Mouse (Mus musculus): ENCODE results near the gene Map3k3. TPM values are rescaled to one million over a fixed set of nuclear protein-coding genes. Genes with fewer than 3 reads are reported as not detected.
A peak's percentile ranks its signal among the peaks of the same experiment; 100 is the strongest.
"Not testable (repeated sequence)": the region's sequence is repeated elsewhere in the genome, so short reads cannot be mapped to it uniquely, and the experiment has no call there.

The Map3k3 gene
- polyA plus RNA-seq, 1 experiment from 2014 or later = 14.1 TPM

GRCm38 (mm10) chr11:106098223-106098622, 13.8 kb downstream of the Map3k3 start:
- no peak overlapping the region for H3K4me3 ChIP-seq
- WGBS = 92% methylated on average over 1 of the region's 1 CpGs
- no peaks in the 10 kb centered on the region for H3K4me1 ChIP-seq (replicated peaks)
- H3K27ac ChIP-seq (replicated peaks) = no peak overlapping the region
- no peaks in the 10 kb centered on the region for H3K27me3 ChIP-seq
- no peak overlapping the region for H3K4me2 ChIP-seq
- ATAC-seq (ENCODE audit: low FRiP score, low read depth) = no peak
- no peak overlapping the region for H3K9ac ChIP-seq
- H3K9me3 ChIP-seq = no peaks in the 10 kb centered on the region
- peaks cover 3% of the 10 kb centered on the region; the same call in 1 of the 2 replicates for H3K36me3 ChIP-seq

- WGBS = 89% methylated on average over 3 of the region's 3 CpGs
- Histone ChIP-seq H3K36me3 (peaks cover 3% of the 10 kb centered on the region; the same call in 1 of the 2 replicates), H3K9ac (no peak overlapping the region), H3K4me3 (no peak overlapping the region), H3K27me3 (no peaks in the 10 kb centered on the region), H3K4me2 (no peak overlapping the region), H3K9me3 (no peaks in the 10 kb centered on the region), H3K4me1 (replicated peaks) (no peaks in the 10 kb centered on the region), H3K27ac (replicated peaks) (no peak overlapping the region)
- ATAC-seq (ENCODE audit: low FRiP score, low read depth) = no peak
These were observed 18.5 kb downstream of the Map3k3 start for GRCm38 (mm10) chr11:106102866-106103265.

- no peaks in the 10 kb centered on the region for H3K27me3 ChIP-seq
- H3K4me1 ChIP-seq (replicated peaks) = no peaks in the 10 kb centered on the region
- H3K9me3 ChIP-seq = no peaks in the 10 kb centered on the region
- H3K27ac ChIP-seq (replicated peaks) = no peak overlapping the region
- 90% methylated on average over 8 of the region's 8 CpGs for WGBS
- no peak for ATAC-seq (ENCODE audit: low FRiP score, low read depth)
- H3K36me3 ChIP-seq = no peaks in the 10 kb centered on the region
- H3K4me2 ChIP-seq = no peak overlapping the region
- no peak overlapping the region for H3K9ac ChIP-seq
- no peak overlapping the region for H3K4me3 ChIP-seq
These were observed 21.7 kb downstream of the Map3k3 start for GRCm38 (mm10) chr11:106106047-106106587.

GRCm38 (mm10) chr11:106111688-106112087, 27.3 kb downstream of the Map3k3 start:
- Histone ChIP-seq H3K27me3 (no peaks in the 10 kb centered on the region), H3K9me3 (no peaks in the 10 kb centered on the region), H3K4me2 (no peak overlapping the region), H3K36me3 (peaks cover 16% of the 10 kb centered on the region), H3K4me1 (replicated peaks) (no peaks in the 10 kb centered on the region), H3K9ac (no peak overlapping the region), H3K4me3 (no peak overlapping the region), H3K27ac (replicated peaks) (no peak overlapping the region)
- no peak for ATAC-seq (ENCODE audit: low FRiP score, low read depth)

- WGBS = 96% methylated on average over 5 of the region's 5 CpGs
- Histone ChIP-seq H3K4me3 (no peak overlapping the region), H3K4me2 (no peak overlapping the region), H3K9ac (no peak overlapping the region), H3K9me3 (no peaks in the 10 kb centered on the region), H3K36me3 (peaks cover 38% of the 10 kb centered on the region), H3K27me3 (no peaks in the 10 kb centered on the region), H3K4me1 (replicated peaks) (no peaks in the 10 kb centered on the region), H3K27ac (replicated peaks) (no peak overlapping the region)
- ATAC-seq (ENCODE audit: low FRiP score, low read depth) = no peak
These were observed 37.8 kb downstream of the Map3k3 start for GRCm38 (mm10) chr11:106122221-106122620.

- H3K27me3 ChIP-seq = no peaks in the 10 kb centered on the region
- H3K9ac ChIP-seq = no peak overlapping the region
- no peak overlapping the region for H3K27ac ChIP-seq (replicated peaks)
- ATAC-seq (ENCODE audit: low FRiP score, low read depth) = no peak
- no peak overlapping the region for H3K4me2 ChIP-seq
- H3K4me3 ChIP-seq = no peak overlapping the region
- no peaks in the 10 kb centered on the region for H3K9me3 ChIP-seq
- no peaks in the 10 kb centered on the region for H3K4me1 ChIP-seq (replicated peaks)
- peaks cover 33% of the 10 kb centered on the region for H3K36me3 ChIP-seq
- 84% methylated on average over 3 of the region's 3 CpGs for WGBS
These were observed 38.3 kb downstream of the Map3k3 start for GRCm38 (mm10) chr11:106122736-106123135.

GRCm38 (mm10) chr11:106124784-106125183, 40.4 kb downstream of the Map3k3 start:
- WGBS = 69% methylated on average over 4 of the region's 4 CpGs

GRCm38 (mm10) chr11:106125827-106126226, 41.4 kb downstream of the Map3k3 start:
- no peak overlapping the region for H3K4me2 ChIP-seq
- H3K9ac ChIP-seq = no peak overlapping the region
- peaks cover 18% of the 10 kb centered on the region for H3K36me3 ChIP-seq
- no peak overlapping the region for H3K27ac ChIP-seq (replicated peaks)
- 83% methylated on average over 1 of the region's 1 CpGs for WGBS
- no peak overlapping the region for H3K4me3 ChIP-seq
- no peaks in the 10 kb centered on the region for H3K27me3 ChIP-seq
- H3K4me1 ChIP-seq (replicated peaks) = no peaks in the 10 kb centered on the region
- no peak for ATAC-seq (ENCODE audit: low FRiP score, low read depth)
- no peaks in the 10 kb centered on the region for H3K9me3 ChIP-seq

More at GRCm38 (mm10) chr11:106124784-106125183, 40.4 kb downstream of the Map3k3 start:
- no peak for ATAC-seq (ENCODE audit: low FRiP score, low read depth)
- no peak overlapping the region for H3K4me2 ChIP-seq
- H3K9me3 ChIP-seq = no peaks in the 10 kb centered on the region
- H3K4me1 ChIP-seq (replicated peaks) = no peaks in the 10 kb centered on the region
- no peak overlapping the region for H3K9ac ChIP-seq
- H3K27me3 ChIP-seq = no peaks in the 10 kb centered on the region
- peaks cover 20% of the 10 kb centered on the region for H3K36me3 ChIP-seq
- no peak overlapping the region for H3K27ac ChIP-seq (replicated peaks)
- H3K4me3 ChIP-seq = no peak overlapping the region

GRCm38 (mm10) chr11:106126727-106127373, 42.4 kb downstream of the Map3k3 start:
- H3K36me3 ChIP-seq = peaks cover 18% of the 10 kb centered on the region
- not testable (repeated sequence) for H3K9me3 ChIP-seq; H3K4me1 ChIP-seq (replicated peaks); H3K4me3 ChIP-seq; H3K4me2 ChIP-seq; ATAC-seq (ENCODE audit: low FRiP score, low read depth); H3K27me3 ChIP-seq; H3K27ac ChIP-seq (replicated peaks); H3K9ac ChIP-seq
- 95% methylated on average over 4 of the region's 6 CpGs for WGBS

GRCm38 (mm10) chr11:106129477-106129876, 45.1 kb downstream of the Map3k3 start:
- ATAC-seq (ENCODE audit: low FRiP score, low read depth) = no peak
- 0 out of 2 replicates have a peak, but pooled peaks cover under 1% of the 10 kb centered on the region for H3K4me1 ChIP-seq (replicated peaks)
- H3K4me3 ChIP-seq = no peak overlapping the region
- H3K27ac ChIP-seq (replicated peaks) = no peak overlapping the region
- H3K9ac ChIP-seq = no peak overlapping the region
- no peaks in the 10 kb centered on the region for H3K27me3 ChIP-seq
- H3K4me2 ChIP-seq = no peak overlapping the region
- 95% methylated on average over 1 of the region's 1 CpGs for WGBS
- 0 out of 2 replicates have a peak, but pooled peaks cover 4% of the 10 kb centered on the region for H3K36me3 ChIP-seq
- no peaks in the 10 kb centered on the region for H3K9me3 ChIP-seq

- H3K9me3 ChIP-seq = no peaks in the 10 kb centered on the region
- 94% methylated on average over 5 of the region's 5 CpGs for WGBS
- H3K9ac ChIP-seq = no peak overlapping the region
- ATAC-seq (ENCODE audit: low FRiP score, low read depth) = no peak
- peaks cover 10% of the 10 kb centered on the region; the same call in 1 of the 2 replicates for H3K4me1 ChIP-seq (replicated peaks)
- no peak overlapping the region for H3K4me3 ChIP-seq
- no peak overlapping the region for H3K27ac ChIP-seq (replicated peaks)
- peaks cover 9% of the 10 kb centered on the region for H3K36me3 ChIP-seq
- no peaks in the 10 kb centered on the region for H3K27me3 ChIP-seq
- no peak overlapping the region for H3K4me2 ChIP-seq
These were observed 48.1 kb downstream of the Map3k3 start for GRCm38 (mm10) chr11:106132516-106132915.

- Histone ChIP-seq H3K36me3 (peaks cover 5% of the 10 kb centered on the region), H3K27ac (replicated peaks) (peak overlapping the region; percentile 79), H3K4me3 (no peak overlapping the region), H3K4me1 (replicated peaks) (peaks cover 10% of the 10 kb centered on the region; the same call in 1 of the 2 replicates), H3K9me3 (no peaks in the 10 kb centered on the region), H3K9ac (0 out of 2 replicates have a peak overlapping the region, but pooled peaks have one; percentile 7), H3K27me3 (no peaks in the 10 kb centered on the region), H3K4me2 (peak overlapping the region; percentile 19; the same call in 1 of the 2 replicates)
- ATAC-seq (ENCODE audit: low FRiP score, low read depth) = peak; percentile 65; the same call in 1 of the 2 replicates
- 34% methylated on average over 8 of the region's 8 CpGs for WGBS
These were observed 50.4 kb downstream of the Map3k3 start for GRCm38 (mm10) chr11:106134580-106135528.

Data from hindbrain, embryonic 15.5 days (tissue).